Mouse (Mus musculus) kidney, adult 2 months (tissue): ENCODE results near the gene 4930402F06Rik.

ENCODE experiments used
- CTCF ChIP-seq: fragments of 200-500 bp; conservative IDR thresholded peaks from 2 replicates; pipeline ENCODE4 v1.5.1; 2011; ENCODE audit warnings: low read depth, mild to moderate bottlenecking, control low read depth, low read length, moderate library complexity, mixed read lengths; ENCODE audit not compliant: insufficient read depth, insufficient read length
- POLR2A ChIP-seq: fragments of 200-500 bp; IDR thresholded peaks from one replicate; pipeline ENCODE4 v1.6.1; 2011; ENCODE audit warnings: low read depth, low read length, control low read depth

DNA sequence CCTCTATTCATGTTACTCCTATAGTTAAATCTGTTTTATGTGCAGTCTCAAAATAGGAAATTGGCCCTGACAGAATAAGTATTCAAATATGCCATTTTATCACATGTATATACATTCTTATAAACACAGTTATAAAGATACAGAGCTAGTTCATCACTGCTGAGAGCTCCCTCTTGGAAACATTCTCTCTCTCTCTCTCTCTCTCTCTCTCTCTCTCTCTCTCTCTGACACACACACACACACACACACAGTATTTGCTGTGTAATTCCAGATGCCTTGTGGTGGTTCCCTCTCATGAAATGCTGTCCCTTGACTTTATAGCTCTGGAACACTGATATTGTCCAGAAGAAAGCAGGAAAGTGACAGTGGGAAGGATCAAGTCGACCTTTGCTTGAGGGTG is 58.9 kb downstream of the 4930402F06Rik start:
- no peak for TF ChIP-seq CTCF
- TF ChIP-seq POLR2A, result no peak
